Mouse (Mus musculus) CH12.LX (cell line): ENCODE results near the gene Nhlrc4. TPM values are rescaled to one million over a fixed set of nuclear protein-coding genes. Genes with fewer than 3 reads are reported as not detected.

Experiments used
- DNase-seq: peaks from one replicate; pipeline ENCODE4 v3.0.0-alpha.2; 2013; ENCODE audit errors: extremely low read depth
- H3K27ac ChIP-seq: 2 replicates; pipeline ENCODE4 v1.5.1; 2012; ENCODE audit warnings: low read depth, mild to moderate bottlenecking, control low read depth, moderate library complexity; ENCODE audit not compliant: insufficient read depth
- H3K27me3 ChIP-seq: replicated peaks from 2 replicates; pipeline ENCODE3; 2012; ENCODE audit warnings: inconsistent platforms
- H3K36me3 ChIP-seq, 2 experiments: replicated peaks in 1 of 2; 2 replicates each; pipeline versions ENCODE3 to v1.6.1; 2012; ENCODE audit warnings: inconsistent platforms in 1 of 2, low read length in 1 of 2, mild to moderate bottlenecking in 1 of 2, mixed read lengths in 1 of 2, moderate library complexity in 1 of 2; ENCODE audit not compliant: control insufficient read depth in 1 of 2, insufficient read depth in 1 of 2
- H3K4me1 ChIP-seq, 2 experiments: 2 replicates each; pipeline ENCODE4 v1.6.1; 2012; ENCODE audit warnings: inconsistent platforms in 1 of 2, moderate library complexity in 1 of 2; ENCODE audit not compliant: insufficient read depth in 2 of 2, control insufficient read depth in 1 of 2
- H3K4me2 ChIP-seq: 2 replicates; pipeline ENCODE4 v1.6.1; 2012; ENCODE audit warnings: low read depth, mild to moderate bottlenecking, control low read depth; ENCODE audit not compliant: poor library complexity, insufficient read depth, severe bottlenecking
- H3K4me3 ChIP-seq, 3 experiments: fragments of 150-350 bp in 1 of 3; sonication (generic) in 1 of 3; replicated peaks in 1 of 3; 2 replicates each; pipeline versions ENCODE3 to v1.5.1; 2011 to 2012; ENCODE audit warnings: low read depth in 2 of 3, low read length in 2 of 3, mild to moderate bottlenecking in 2 of 3, moderate library complexity in 2 of 3, control low read depth in 1 of 3, improper control_type of control experiment in 1 of 3, inconsistent platforms in 1 of 3, mixed read lengths in 1 of 3; ENCODE audit not compliant: poor library complexity in 1 of 3
- H3K79me2 ChIP-seq: replicated peaks from 2 replicates; pipeline ENCODE4 v1.6.1; 2012; ENCODE audit warnings: mild to moderate bottlenecking, moderate library complexity; ENCODE audit not compliant: control insufficient read depth, poor library complexity, insufficient read depth, severe bottlenecking; ENCODE audit errors: extremely low read depth
- H3K9ac ChIP-seq: 2 replicates; pipeline ENCODE4 v1.6.1; 2012; ENCODE audit warnings: low read depth, mild to moderate bottlenecking, control low read depth, moderate library complexity; ENCODE audit not compliant: insufficient read depth
- H3K9me3 ChIP-seq: replicated peaks from 2 replicates; pipeline ENCODE3; 2012; ENCODE audit warnings: low read length, inconsistent platforms, mixed read lengths
- BHLHE40 ChIP-seq: IDR thresholded peaks from 2 replicates; pipeline ENCODE4 v1.6.1; 2011; ENCODE audit warnings: mild to moderate bottlenecking, low read depth, low read length, improper control_type of control experiment
- CHD2 ChIP-seq: IDR thresholded peaks from 2 replicates; pipeline ENCODE4 v1.6.1; 2011; ENCODE audit warnings: low read length, improper control_type of control experiment
- CTCF ChIP-seq, 2 experiments: IDR thresholded peaks in 1 of 2; conservative IDR thresholded peaks in 1 of 2; 2 replicates each; pipeline ENCODE4 v1.5.1; 2011 to 2012; ENCODE audit warnings: low read depth in 2 of 2, low read length in 2 of 2, improper control_type of control experiment in 1 of 2, inconsistent platforms in 1 of 2, mild to moderate bottlenecking in 1 of 2, moderate library complexity in 1 of 2
- E2F4 ChIP-seq: IDR thresholded peaks from 2 replicates; pipeline ENCODE4 v1.6.1; 2011; ENCODE audit warnings: low read depth, low read length, improper control_type of control experiment; ENCODE audit not compliant: insufficient replicate concordance
- EP300 ChIP-seq: IDR thresholded peaks from 2 replicates; pipeline ENCODE4 v1.6.1; 2011; ENCODE audit warnings: low read length, improper control_type of control experiment
- ETS1 ChIP-seq: conservative IDR thresholded peaks from 2 replicates; pipeline ENCODE4 v1.6.1; 2012; ENCODE audit warnings: low read depth, mild to moderate bottlenecking, inconsistent platforms, low read length, improper control_type of control experiment, moderate library complexity
- GABPA ChIP-seq: IDR thresholded peaks from 2 replicates; pipeline ENCODE4 v1.6.1; 2012; ENCODE audit warnings: low read depth, low read length, improper control_type of control experiment, inconsistent platforms; ENCODE audit not compliant: insufficient replicate concordance
- HCFC1 ChIP-seq: IDR thresholded peaks from 2 replicates; pipeline ENCODE4 v1.6.1; 2012; ENCODE audit warnings: low read depth, mild to moderate bottlenecking, inconsistent platforms, low read length, improper control_type of control experiment
- JUN ChIP-seq: IDR thresholded peaks from 2 replicates; pipeline ENCODE4 v1.6.1; 2011; ENCODE audit warnings: low read depth, mild to moderate bottlenecking, low read length, improper control_type of control experiment, moderate library complexity; ENCODE audit not compliant: insufficient read depth
- JUND ChIP-seq: conservative IDR thresholded peaks from 2 replicates; pipeline ENCODE4 v1.6.1; 2011; ENCODE audit warnings: low read depth, low read length, improper control_type of control experiment
- MAFK ChIP-seq: IDR thresholded peaks from 2 replicates; pipeline ENCODE4 v1.6.1; 2011; ENCODE audit warnings: low read length, improper control_type of control experiment; ENCODE audit not compliant: insufficient replicate concordance
- MAX ChIP-seq: IDR thresholded peaks from 2 replicates; pipeline ENCODE4 v1.6.1; 2011; ENCODE audit warnings: low read length, improper control_type of control experiment
- MAZ ChIP-seq: IDR thresholded peaks from 2 replicates; pipeline ENCODE4 v1.6.1; 2012; ENCODE audit warnings: low read depth, mild to moderate bottlenecking, inconsistent platforms, low read length, improper control_type of control experiment, moderate library complexity
- MEF2A ChIP-seq: IDR thresholded peaks from 2 replicates; pipeline ENCODE4 v1.6.1; 2014; ENCODE audit warnings: low read depth, mild to moderate bottlenecking, inconsistent platforms, low read length, improper control_type of control experiment, borderline replicate concordance
- MYC ChIP-seq: IDR thresholded peaks from 2 replicates; pipeline ENCODE4 v1.6.1; 2011; ENCODE audit warnings: low read depth, mild to moderate bottlenecking, improper control_type of control experiment, low read length
- NELFE ChIP-seq: IDR thresholded peaks from 2 replicates; pipeline ENCODE4 v1.6.1; 2011; ENCODE audit warnings: low read depth, low read length, improper control_type of control experiment
- PAX5 ChIP-seq: IDR thresholded peaks from 2 replicates; pipeline ENCODE4 v1.6.1; 2012; ENCODE audit warnings: low read length, inconsistent platforms, mixed read lengths
- POLR2A ChIP-seq: IDR thresholded peaks from 2 replicates; pipeline ENCODE4 v1.6.1; 2011; ENCODE audit warnings: low read depth, mild to moderate bottlenecking, improper control_type of control experiment, low read length
- POLR2AphosphoS2 ChIP-seq: IDR thresholded peaks from 2 replicates; pipeline ENCODE4 v1.6.1; 2011; ENCODE audit warnings: low read depth, low read length, improper control_type of control experiment
- SIN3A ChIP-seq: IDR thresholded peaks from 2 replicates; pipeline ENCODE4 v1.6.1; 2012; ENCODE audit warnings: low read length, improper control_type of control experiment, inconsistent platforms
- TCF12 ChIP-seq: IDR thresholded peaks from 2 replicates; pipeline ENCODE4 v1.6.1; 2014; ENCODE audit warnings: low read depth, mild to moderate bottlenecking, inconsistent platforms, low read length, improper control_type of control experiment
- UBTF ChIP-seq: IDR thresholded peaks from 2 replicates; pipeline ENCODE4 v1.6.1; 2012; ENCODE audit warnings: low read depth, mild to moderate bottlenecking, inconsistent platforms, low read length, improper control_type of control experiment, moderate library complexity
- ZMIZ1 ChIP-seq: IDR thresholded peaks from 2 replicates; pipeline ENCODE4 v1.6.1; 2012; ENCODE audit warnings: low read depth, mild to moderate bottlenecking, inconsistent platforms, low read length, improper control_type of control experiment
- ZNF384 ChIP-seq: IDR thresholded peaks from 2 replicates; pipeline ENCODE4 v1.6.1; 2012; ENCODE audit warnings: low read depth, low read length, improper control_type of control experiment, inconsistent platforms
- dilution Hi-C: fragments of 300-500 bp; cut with MboI; formaldehyde crosslinking; loops from 2 replicates; pipeline ENCODE4 v1.14.3; 2020; ENCODE audit warnings: low sequenced_read_pairs; ENCODE audit not compliant: extremely low pct_unique_long_range_greater_than_20kb, extremely low pct_ligation_motif_present
- in situ Hi-C: fragments of 300-500 bp; cut with MboI; formaldehyde crosslinking; loops from 3 replicates; pipeline ENCODE4 v1.14.3; 2019; ENCODE audit warnings: low sequenced_read_pairs, low pct_ligation_motif_present, low pct_unique_long_range_greater_than_20kb, mixed read lengths
- polyA plus RNA-seq: library from polyadenylated mRNA; unstranded; fragments of >175 nt; gene quantifications from 2 replicates; pipeline ENCODE4 v1.2.1, GENCODE M21; 2012; ENCODE audit warnings: low read depth; ENCODE audit not compliant: insufficient read length
- total RNA-seq, 2 experiments: library from RNA; depleted of rRNA; stranded (reverse); fragments of 300-350 nt in 1 of 2; fragments of >200 nt in 1 of 2; gene quantifications; 2 replicates each; pipeline ENCODE4 v1.2.3; 2012 to 2014

The Nhlrc4 gene
- total and polyA plus RNA-seq, 3 experiments: not detected

GRCm38 (mm10) chr17:25916931-25917647 is 27.7 kb downstream of the Nhlrc4 start:
- dilution Hi-C loops (no loop called here), in situ Hi-C loops (loop anchor here (5.0 kb wide), 1 partner anchor 35 kb away; the partner anchor contains the start of gene Wfikkn1)
- no peak for DNase-seq
- no peak overlapping the region for H3K4me3 ChIP-seq
- no peak overlapping the region for H3K27ac ChIP-seq
- peaks cover 26% of the 10 kb centered on the region for H3K79me2 ChIP-seq
- no peaks in the 10 kb centered on the region for H3K9me3 ChIP-seq
- no peaks in the 10 kb centered on the region for H3K27me3 ChIP-seq
- H3K4me1 ChIP-seq: peaks cover 19 to 61% of the 10 kb centered on the region in 2 experiments
- no peak overlapping the region for H3K4me2 ChIP-seq
- no peak overlapping the region for H3K9ac ChIP-seq
- peaks cover 8 to 49% of the 10 kb centered on the region in 2 experiments for H3K36me3 ChIP-seq
- no peak for TF ChIP-seq ETS1
- TF ChIP-seq CHD2: no peak
- no peak for TF ChIP-seq MAX
- no peak for TF ChIP-seq POLR2A

- H3K4me2 ChIP-seq: no peak overlapping the region
- DNase-seq: no peak
- H3K27me3 ChIP-seq: no peaks in the 10 kb centered on the region
- H3K4me1 ChIP-seq: peaks cover 16 to 53% of the 10 kb centered on the region in 2 experiments
- peaks cover 13 to 64% of the 10 kb centered on the region in 2 experiments for H3K36me3 ChIP-seq
- dilution Hi-C loops: no loop called here
- in situ Hi-C loops: no loop called here
- no peak overlapping the region for H3K9ac ChIP-seq
- H3K9me3 ChIP-seq: no peaks in the 10 kb centered on the region
- peaks cover 33% of the 10 kb centered on the region for H3K79me2 ChIP-seq
- H3K4me3 ChIP-seq: no peak overlapping the region
- no peak overlapping the region for H3K27ac ChIP-seq
- TF ChIP-seq NELFE (no peak), BHLHE40 (no peak)
Observed at GRCm38 (mm10) chr17:25914295-25914694, 30.5 kb downstream of the Nhlrc4 start.

- Histone ChIP-seq H3K4me3 (no peak overlapping the region), H3K9me3 (no peaks in the 10 kb centered on the region), H3K4me2 (no peak overlapping the region), H3K27me3 (no peaks in the 10 kb centered on the region), H3K79me2 (peaks cover 30% of the 10 kb centered on the region), H3K9ac (no peak overlapping the region), H3K27ac (no peak overlapping the region), H3K36me3 (peaks cover 13 to 64% of the 10 kb centered on the region in 2 experiments), H3K4me1 (peaks cover 16 to 53% of the 10 kb centered on the region in 2 experiments)
- no peak for DNase-seq
- dilution Hi-C loops (no loop called here), in situ Hi-C loops (no loop called here)
- TF ChIP-seq EP300 (0 out of 2 replicates have a peak, but pooled peaks have one; percentile 37), HCFC1 (no peak), MYC (no peak), MAZ (no peak), ZNF384 (no peak), UBTF (no peak), GABPA (no peak), CTCF (conservative IDR thresholded peaks at IDR 0.05 in 1 of 2, IDR thresholded peaks at IDR 0.05 in 1 of 2; ENCODE audit: low read depth in 2 of 2, low read length in 2 of 2) (no peak), MAX (no peak), JUN (peak; percentile 49; the same call in 1 of the 2 replicates), POLR2AphosphoS2 (no peak), ZMIZ1 (no peak), PAX5 (no peak), TCF12 (no peak), E2F4 (no peak), ETS1 (peak; percentile 57), JUND (no peak; the same call in 1 of the 2 replicates), NELFE (no peak), BHLHE40 (peak; percentile 24; the same call in 1 of the 2 replicates), SIN3A (0 out of 2 replicates have a peak, but pooled peaks have one; percentile 26), MEF2A (peak; percentile 70; the same call in 1 of the 2 replicates), MAFK (0 out of 2 replicates have a peak, but pooled peaks have one; percentile 14)
Observed at GRCm38 (mm10) chr17:25913877-25914275, 30.9 kb downstream of the Nhlrc4 start.
